Mouse (Mus musculus) ovary, adult 18-20 months (tissue): ENCODE measurements around the gene Rhd.
"Not testable (repeated sequence)": the region's sequence is repeated elsewhere in the genome, so short reads cannot be mapped to it uniquely, and the experiment has no call there.

Source experiments
- DNase-seq: peaks from one replicate; pipeline ENCODE4 v3.0.0; 2022; ENCODE audit warnings: low spot score, mixed read lengths

The Rhd gene

DNA sequence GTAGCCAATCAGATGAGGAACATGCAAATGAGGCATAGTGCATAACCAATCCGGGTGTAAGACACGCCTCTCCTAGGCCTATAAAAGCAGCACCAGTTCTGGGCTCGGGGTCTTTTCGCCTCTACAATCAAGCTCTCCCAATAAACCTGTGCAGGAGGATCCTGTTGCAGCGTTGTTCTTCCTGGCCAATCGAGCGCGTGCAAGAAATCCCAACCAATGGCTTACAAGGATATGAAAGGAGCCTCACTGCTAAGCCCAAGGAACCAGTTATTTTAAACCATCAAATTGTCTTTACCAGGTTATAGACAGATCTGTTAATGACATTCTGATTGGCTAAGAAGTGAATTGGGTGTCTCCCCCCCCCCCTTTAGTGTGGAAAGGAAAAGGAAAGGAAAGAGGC is 47.1 kb downstream of the Rhd start:
- not testable (repeated sequence) for DNase-seq

DNA sequence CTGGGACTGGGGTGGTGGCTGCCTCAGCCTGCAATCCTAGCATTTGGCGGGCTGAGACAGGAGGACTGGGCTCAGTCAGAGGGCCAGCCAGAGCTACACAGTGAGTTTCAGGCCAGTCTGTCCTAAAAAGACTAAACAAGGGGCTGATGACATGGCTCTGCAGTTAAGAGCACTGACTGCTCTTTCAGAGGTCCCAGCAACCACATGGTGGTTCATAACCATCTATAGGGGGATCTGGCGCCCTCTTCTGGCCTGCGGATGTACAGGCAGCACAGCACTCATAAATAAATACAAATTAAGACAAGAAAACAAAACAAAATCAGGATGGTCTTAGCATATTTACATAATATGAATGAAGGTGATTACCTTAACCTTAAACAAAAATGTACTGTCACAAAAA is 49.1 kb downstream of the Rhd start:
- no peak for DNase-seq

DNA sequence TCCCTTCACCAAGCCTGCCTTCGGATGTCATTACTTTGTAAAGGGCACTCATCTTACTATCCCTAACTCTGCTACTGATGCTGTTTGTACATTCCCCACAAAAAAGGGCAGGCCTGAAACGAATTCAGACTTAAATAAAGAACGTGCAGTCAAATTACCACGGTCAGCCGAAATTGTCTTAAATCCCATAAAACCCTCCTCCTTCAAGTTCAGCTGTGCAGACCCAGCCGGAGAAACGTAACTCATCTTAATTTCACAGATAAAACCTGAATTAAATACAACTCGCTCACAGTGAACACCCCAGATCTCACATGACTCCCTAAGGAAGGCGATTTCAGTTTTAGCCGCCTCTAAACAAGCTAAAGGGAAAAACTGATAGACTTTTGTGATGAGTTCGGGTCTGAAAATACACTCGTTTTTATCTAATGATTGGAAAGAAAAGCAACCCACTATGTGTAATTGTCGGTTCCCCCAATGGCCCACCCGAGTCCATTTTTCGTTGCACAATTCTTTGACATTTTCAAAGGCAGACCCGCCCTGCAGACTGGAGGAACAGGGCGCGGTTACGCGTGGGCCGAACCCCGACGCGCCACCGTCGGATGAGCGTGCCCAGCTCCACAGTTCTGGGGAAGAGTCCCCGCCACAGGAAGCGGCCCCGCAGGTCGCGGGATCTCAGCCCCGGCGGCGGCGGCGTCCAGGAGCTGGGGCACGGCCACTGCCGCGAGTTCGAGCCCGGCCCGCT is 50.0 kb downstream of the Rhd start:
- DNase-seq = no peak

DNA sequence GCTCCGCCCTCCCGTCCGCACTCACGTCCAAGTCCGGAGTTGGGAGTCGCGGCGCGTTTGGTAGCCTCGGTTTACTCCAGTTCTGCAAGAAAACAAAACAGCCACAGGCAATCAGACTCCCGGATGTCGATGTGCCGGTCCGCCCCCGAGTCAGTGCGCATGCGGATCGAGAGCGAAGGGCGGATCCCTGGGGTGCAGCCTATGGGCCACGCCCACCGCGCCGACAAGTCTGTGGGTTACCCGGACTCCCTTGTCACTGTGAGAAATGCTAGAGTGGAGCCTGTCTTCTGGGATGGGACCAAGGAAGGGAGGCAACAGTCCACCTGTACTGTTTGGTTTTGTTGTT is 50.5 kb downstream of the Rhd start, which contains the start of gene Tmem50a:
Gene Tmem50a (minus strand): TSS at position 161 of the 346 bp plus-strand sequence.
- peak; percentile 89 for DNase-seq

DNA sequence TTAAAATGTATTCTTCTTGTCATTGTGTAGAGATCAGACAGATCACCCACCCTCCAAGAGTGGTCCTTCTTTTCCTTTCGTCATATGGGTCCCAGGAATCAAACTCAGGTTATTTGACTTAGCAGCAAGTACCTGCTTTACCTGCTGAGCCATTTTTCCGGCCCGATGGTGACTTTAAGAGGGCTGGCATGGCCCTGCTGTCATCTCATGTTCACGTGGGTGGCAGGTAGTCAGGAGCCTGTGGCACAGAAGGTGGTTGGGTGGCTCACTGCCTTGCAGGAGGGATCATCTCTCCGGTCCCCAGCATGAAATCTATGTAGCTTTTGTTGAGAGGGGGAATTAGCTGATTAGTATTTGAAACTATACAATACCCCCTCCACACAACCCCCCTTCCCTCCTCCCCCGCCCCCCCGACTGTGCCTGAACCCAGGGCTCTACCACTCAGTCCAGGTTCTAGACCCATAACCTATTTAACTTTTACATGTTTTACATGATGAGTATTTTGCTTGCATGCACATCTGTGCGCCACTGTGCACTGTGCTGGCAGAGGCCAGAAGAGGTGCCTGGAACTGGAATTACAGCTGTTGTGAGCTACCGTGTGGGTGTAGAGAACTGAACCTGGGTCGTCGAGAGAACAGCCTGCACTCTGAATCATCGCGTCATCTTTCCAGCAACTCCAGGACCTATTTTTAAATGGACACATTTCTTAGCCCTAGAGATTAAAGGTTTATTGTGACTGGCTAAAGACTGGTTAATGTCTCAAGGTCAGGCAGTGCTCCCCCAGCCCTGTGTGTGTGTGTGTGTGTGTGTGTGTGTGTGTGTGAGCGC is 51.1 kb downstream of the Rhd start:
- DNase-seq = no peak

DNA sequence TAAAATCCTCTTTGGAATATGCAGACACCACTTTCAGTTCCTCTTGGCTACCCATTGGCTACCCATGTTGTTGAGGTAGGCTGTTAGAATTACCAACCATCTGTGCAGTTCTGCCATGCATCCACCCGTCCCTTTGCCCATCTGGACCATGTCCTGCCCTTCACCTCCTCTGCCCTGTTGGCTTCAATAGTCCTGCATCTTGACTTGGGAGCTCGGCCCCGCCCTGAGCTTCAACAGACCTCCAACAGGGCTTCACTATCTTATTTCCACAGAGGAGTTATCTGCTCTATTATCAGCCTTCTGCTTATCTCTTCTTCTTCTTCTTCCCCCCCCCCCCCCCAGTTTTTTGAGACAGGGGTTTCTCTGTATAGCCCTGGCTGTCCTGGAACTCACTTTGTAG is 52.9 kb downstream of the Rhd start:
- no peak for DNase-seq

DNA sequence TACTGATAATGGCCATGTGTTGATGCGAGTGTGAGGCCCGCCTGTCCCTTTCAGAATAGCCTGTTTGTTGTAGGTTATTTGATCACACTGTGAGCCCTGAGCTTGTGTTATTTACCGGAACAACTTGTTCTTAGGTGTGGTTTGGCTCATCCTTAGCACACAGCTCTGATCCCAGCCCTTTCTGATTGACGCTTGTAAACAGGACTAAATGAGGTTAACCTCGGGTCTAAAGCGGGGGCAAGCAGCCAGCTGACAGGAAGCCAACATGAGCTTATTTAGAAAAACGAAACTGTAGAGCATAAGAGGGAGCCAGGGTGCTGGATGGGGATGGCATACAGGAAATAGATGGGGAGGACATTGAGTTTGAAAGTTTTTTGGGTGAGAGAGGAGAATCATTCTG is 54.0 kb downstream of the Rhd start:
- peak; percentile 59 for DNase-seq

DNA sequence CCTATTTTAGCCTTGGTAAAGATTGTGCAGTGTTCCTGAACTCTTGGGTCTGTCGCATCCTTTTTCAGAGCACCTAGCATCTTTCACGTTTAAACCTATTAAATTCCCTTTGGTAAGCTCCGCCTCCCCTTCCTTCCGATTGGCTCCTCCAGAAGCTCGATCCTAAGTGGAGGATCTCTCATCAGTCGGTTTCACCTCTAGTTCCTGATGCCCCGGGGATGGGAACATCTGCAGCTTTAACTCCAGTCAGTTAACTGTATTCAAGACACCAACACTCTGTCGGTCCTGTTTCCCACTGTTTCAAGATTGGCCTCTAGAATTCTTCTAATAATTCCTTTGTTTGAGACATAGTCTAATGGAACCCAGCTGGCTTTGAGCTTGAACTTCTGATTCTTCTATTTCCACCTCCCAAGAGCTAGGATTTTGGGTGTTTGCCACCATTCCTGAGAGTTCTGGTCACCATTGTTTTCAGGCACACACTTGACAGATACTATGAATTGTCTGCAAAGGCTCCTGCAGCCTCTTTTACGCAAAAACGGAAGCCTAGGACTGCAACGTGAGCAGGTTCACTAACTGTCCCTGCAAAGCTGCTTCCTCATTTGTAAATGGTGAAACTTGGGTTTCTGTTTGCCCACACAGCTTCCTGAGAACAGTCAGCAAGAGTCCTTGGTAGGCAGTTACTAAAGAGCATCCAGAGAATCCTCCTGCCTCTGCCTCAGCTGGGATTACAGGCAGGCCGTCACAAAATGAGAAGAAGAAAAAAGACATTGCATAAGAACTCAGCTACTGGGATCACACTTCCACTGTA is 55.6 kb downstream of the Rhd start:
- no peak for DNase-seq

DNA sequence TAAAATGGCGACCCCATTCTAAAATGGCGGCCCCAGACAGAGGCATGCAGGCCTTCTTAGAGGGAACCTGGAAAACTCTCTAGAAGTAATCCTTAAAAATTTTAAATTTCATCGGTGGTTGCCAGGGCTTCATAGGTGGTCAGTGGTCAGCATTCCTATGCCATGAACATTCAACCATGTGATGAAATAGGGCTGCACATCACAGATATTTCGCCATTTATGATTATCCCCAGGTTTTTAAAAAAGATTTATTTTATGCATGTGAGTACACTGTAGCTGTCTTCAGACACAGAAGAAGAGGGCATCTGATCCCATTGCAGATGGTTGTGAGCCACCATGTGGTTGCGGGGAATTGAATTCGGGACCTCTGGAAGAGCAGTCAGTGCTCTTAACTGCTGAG is 56.3 kb downstream of the Rhd start:
- no peak for DNase-seq

DNA sequence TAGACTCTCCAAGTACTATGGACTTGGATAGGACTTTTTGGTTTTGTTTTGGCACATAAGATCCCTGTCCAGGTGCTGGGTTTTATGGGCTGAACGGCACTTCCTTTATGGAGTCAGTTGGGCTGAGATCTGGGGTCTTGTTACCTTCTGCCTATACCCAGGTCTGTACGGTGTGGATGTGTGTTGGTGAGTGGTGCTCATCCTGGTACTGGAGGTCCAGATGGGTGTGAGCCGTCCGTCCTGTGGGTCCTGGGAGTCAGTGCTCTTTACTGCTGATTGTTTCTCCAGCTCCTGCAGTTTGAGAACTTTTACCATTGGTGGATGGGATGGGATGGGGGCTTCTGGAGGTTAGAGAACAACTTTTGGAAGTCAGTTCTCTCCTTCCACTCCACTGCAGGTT is 57.4 kb downstream of the Rhd start:
- no peak for DNase-seq

DNA sequence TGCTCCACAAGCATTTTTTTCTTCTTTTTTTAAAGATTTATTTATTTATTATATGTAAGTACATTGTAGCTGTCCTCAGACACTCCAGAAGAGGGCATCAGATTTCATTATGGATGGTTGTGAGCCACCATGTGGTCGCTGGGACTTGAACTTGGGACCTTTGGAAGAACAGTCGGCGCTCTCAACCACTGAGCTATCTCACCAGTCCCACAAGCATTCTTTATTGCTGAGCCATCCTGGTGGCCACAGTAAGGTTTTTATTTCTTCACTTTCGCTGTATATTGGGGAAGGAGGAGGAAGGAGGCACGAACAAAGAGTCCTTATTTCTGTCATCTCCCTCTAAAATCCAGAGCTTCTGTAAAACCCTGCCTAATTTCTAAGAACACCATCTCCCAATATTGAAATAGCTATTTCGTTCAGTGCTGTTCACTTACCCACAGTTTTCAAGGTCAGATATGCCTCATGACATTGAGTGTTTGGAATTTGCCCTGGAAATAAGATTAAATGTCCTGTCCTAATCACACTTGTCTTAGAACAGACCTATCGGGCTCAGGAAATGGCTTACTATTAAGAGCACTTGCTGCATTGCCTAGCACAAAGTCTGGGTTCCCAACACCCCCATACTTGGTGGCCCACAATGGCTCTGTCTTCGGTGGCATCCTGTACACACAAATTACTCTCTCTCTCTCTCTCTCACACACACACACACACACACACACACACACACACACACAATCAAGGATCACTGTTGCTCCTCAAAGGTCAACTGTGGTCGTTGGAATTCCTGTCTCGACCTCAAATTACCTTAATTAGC is 58.0 kb downstream of the Rhd start:
- no peak for DNase-seq

DNA sequence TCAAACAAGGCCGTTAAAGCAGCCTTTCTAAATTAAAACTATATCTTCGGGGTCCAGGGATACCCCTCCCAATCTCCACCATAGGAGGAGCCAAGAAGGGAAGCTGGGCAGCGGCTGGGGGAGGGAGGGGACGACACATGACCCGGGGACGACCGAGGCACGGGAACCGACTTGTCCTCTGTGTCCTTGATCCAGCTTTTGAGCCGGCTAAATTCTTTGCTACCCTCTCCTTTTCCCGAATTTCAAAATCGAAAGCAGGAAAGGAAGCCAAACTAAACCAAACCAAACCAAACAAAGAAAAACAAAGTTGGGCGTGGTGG is 58.5 kb downstream of the Rhd start:
- DNase-seq = peak; percentile 67

DNA sequence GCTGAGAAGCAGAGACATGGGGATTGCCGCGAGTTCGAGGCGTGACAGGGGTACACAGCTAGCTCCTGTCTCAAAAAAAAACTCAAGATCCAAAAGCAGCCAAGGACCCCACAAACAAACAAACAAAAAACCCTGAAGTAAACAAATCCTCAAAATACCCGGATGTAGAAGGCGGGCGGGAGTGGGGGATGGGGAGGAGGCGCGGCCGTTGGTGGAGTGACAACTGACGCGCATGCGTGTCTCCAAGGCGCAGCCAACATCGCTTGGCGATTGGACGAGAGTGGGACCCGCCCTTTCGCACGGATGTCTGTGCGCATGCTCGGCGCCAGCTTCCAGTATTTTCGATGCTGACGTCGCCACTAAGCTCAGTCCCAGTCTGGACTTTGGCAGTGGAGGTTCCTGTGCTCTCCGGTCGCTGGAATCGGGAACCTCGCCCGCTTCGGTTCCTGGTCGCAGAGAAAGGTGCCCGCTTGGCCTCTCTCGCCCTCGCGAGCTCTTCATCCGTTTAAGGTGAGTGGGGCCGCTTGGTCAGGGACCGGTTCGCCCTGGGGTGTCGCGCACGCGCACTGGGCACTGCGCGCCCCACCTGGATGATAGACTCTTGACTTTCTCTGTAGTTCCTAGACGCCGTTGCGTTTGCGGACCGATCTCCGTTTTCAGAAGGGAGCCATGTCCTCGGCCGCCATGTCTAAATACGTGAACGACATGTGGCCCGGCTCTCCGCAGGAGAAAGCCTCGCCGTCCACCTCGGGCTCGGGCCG is 59.1 kb downstream of the Rhd start, which contains the start of gene Rsrp1:
Gene Rsrp1 (plus strand): TSS at position 335 of the 761 bp plus-strand sequence.
- peak; percentile 97 for DNase-seq

DNA sequence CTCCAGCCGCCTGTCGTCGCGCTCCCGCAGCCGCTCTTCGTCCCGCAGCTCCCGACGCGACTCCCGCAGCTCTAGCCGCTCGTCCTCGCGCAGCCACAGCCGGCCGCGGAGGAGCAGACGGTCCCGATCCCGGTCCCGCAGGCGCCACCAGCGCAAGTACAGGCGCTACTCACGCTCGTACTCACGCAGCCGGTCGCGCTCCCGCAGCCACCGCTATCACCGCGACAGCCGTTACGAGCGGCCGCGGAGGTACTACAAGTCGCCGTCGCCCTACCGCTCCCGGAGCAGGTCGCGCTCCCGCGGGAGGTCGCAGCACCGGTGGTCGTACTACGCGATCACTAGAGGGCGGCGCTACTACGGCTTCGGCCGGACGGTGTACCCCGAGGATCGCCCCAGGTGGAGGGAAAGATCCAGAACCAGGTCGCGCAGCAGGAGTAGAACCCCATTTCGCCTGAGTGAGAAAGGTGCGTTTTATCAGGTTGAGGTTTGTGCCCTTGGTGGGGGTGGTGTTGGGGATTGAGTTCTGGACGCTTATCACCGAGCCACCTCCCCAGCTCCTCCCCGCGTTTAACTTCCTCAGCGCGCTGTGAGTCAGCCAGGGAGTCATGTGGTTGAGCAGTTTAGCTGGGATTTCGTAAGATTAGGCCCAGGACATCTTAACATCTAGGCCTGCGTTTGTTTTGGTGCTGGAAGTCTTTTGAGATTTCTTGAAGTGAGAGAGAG is 59.8 kb downstream of the Rhd start:
- peak; percentile 63 for DNase-seq

DNA sequence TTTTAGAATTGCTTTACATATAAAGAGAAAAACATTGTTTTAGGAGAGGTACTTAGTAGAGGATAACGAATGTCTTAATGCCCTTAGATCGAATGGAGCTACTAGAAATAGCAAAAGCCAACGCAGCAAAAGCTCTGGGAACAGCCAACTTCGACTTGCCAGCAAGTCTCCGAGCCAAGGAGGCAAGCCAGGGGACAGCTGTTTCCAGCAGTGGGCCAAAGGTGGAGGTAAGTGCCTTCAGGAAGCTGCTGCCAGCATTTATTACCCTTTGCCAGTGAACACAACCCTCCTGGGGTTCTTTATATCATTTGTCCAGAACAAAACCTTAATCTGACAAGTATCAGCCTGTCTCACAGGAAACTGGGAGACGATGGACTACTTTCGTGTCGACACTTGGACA is 60.9 kb downstream of the Rhd start:
- no peak for DNase-seq

DNA sequence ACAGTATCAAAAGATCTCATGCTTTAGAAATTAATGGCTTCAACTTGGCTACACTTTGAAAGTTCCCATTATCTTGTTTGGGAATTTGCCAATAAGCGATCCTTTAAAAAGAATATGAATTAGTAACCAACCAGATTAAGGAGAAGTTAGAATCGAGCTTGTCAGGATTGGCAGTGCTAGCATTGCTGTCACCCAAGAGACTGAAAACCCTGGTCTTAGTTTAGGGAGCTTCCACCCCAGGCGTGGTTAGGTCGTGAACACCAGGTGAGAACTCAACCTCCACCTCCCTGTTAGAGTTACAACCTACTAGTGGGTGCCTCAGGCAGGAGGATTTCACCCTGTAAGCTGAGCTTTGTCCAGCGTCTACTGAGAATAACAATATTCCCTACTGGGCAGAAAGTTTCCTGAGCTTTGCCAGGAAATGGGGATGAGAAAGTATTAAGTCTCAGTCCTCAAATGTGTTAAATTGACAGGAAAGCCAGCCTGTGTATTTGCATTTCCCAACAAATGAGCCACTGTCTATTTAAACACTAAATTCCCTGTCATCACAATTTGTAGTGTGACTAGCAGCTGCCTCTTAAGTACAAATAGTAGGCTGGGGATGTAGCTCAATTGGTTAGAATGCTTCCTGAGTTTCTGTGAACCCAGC is 63.6 kb downstream of the Rhd start:
- no peak for DNase-seq

DNA sequence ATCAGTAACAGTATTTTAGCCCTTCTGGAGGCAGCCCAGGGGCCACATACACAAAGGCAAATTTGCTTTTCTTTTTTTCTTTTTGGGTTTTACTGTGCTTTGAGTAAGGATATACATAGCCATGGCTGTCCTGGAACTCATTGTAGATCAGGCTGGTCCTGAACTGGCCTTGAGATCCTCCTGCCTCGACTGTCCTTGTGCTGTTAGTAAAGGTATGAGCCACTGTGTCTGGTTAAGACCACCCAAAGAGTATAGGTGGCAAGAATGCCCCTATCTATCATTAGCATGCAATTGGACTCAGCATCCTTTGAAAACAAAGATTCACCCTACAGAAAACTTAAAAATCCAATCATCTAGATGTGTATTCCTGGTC is 64.1 kb downstream of the Rhd start:
- no peak for DNase-seq

DNA sequence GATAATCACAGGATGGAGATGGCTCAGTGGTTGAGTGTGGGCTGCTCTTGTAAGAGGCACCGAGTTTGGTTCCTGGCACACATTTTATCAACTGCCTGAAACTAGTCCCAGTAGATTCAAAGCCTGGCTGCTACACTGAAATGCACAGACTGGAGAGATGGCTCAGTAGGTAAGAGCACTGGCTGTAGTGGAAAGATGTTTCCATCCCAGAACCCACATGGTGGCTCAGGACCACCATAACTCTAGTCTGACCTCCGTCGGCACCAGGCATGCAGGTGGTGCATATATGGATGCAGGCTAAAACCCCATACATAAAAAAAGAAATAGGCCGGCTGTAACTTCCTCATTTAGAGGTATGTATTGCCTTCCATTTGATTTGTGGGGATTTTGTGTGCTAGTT is 65.2 kb downstream of the Rhd start:
- DNase-seq = no peak

DNA sequence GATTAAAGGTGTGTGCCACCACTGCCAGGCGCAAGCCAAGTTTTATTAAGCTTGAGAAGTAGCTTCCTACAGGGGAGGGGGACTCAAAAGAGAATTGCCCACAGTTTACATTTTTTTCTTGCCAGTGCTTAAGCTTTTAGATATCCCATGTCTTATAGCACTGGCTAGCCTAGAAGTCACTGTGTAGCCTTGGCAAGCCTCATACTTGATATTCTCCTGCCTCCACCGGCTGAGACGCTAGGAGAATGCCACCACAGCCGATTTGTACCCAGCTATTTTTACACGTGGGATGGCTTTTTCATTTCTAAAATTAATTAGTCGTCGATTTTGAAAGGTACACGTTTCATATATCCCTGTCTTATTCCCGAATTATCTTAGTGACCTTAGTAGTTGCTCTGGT is 65.9 kb downstream of the Rhd start:
- no peak for DNase-seq
